Mouse (Mus musculus) intestine, embryonic 14.5 days (tissue): ENCODE measurements around the gene Rac2. TPM values are rescaled to one million over a fixed set of nuclear protein-coding genes. Genes with fewer than 3 reads are reported as not detected.

Experiments
- ATAC-seq: fragments of 200-750 bp; cut with Nextera tagmentation; replicated peaks from 2 replicates; pipeline ENCODE4 v1.8.0; 2017; ENCODE audit warnings: low read depth, moderate number of reproducible peaks, moderate TSS enrichment, moderate library complexity; ENCODE audit not compliant: low FRiP score, low TSS enrichment
- DNase-seq: peaks from one replicate; pipeline ENCODE4 v3.0.0-alpha.2; 2018; ENCODE audit warnings: low spot score
- H3K27ac ChIP-seq: fragments of 300-500 bp; sonication (generic); 2 replicates; pipeline ENCODE4 v1.5.1; 2014; ENCODE audit warnings: low read depth, mild to moderate bottlenecking, control low read depth
- H3K27me3 ChIP-seq: fragments of 300-500 bp; sonication (generic); replicated peaks from 2 replicates; pipeline ENCODE4 v1.6.1; 2014; ENCODE audit warnings: low read length, control low read depth; ENCODE audit not compliant: control insufficient read depth, insufficient read depth
- H3K36me3 ChIP-seq: fragments of 300-500 bp; sonication (generic); 2 replicates; pipeline ENCODE4 v1.6.1; 2014; ENCODE audit warnings: low read length, control low read depth; ENCODE audit not compliant: control insufficient read depth, insufficient read depth
- H3K4me1 ChIP-seq: fragments of 300-500 bp; sonication (generic); replicated peaks from 2 replicates; pipeline ENCODE4 v1.6.1; 2014; ENCODE audit warnings: low read length, control low read depth, mixed read lengths; ENCODE audit not compliant: control insufficient read depth, insufficient read depth
- H3K4me2 ChIP-seq: fragments of 300-500 bp; sonication (generic); 2 replicates; pipeline ENCODE4 v1.6.1; 2014; ENCODE audit warnings: low read length
- H3K4me3 ChIP-seq: fragments of 300-500 bp; sonication (generic); 2 replicates; pipeline ENCODE4 v1.5.1; 2014; ENCODE audit warnings: low read depth, low read length, control low read depth, mixed read lengths
- H3K9ac ChIP-seq: fragments of 300-500 bp; sonication (generic); 2 replicates; pipeline ENCODE4 v1.6.1; 2014; ENCODE audit warnings: mild to moderate bottlenecking, low read length
- H3K9me3 ChIP-seq: fragments of 300-500 bp; sonication (generic); 2 replicates; pipeline ENCODE4 v1.6.1; 2016; ENCODE audit warnings: low read length, control low read depth; ENCODE audit not compliant: control insufficient read depth
- WGBS: fragments of 180-500 bp; shearing (Covaris S2); extraction: QIAGEN DNeasy Blood & Tissue Kit; methylation state at CpG from one replicate; pipeline ENCODE4 v1.1.7; 2014; 5-methylcytosine and 5-hydroxymethylcytosine counted together
- polyA plus RNA-seq: library from polyadenylated mRNA; unstranded; fragments of >200 nt; fragmentation: Nextera tagmentation; extraction: Ambion mirVana; gene quantifications from 2 replicates; pipeline ENCODE4 v1.2.1, GENCODE M21; 2014

Rac2 gene
- polyA plus RNA-seq, 1 experiment from 2014 or later = 16.7 TPM

DNA sequence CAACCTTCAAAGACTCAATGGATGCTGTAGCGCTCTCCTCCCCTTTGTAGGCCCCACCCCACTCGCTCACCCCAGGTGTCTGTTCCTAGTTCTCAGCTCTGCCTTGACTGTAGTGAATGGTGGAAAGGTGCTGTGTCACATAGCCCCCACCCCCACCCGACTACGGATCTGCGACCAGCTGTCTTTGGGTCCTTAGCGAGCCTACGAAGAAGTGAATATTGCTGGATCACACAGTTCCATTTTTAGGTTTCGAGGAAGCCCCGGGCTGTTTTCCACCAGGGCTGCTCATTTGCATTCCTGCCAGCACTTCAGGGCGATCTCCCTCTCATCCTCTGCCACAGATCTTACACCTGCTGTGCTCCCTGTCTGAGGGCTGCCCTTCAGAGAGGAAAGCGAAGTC lies 10.8 kb upstream of the Rac2 start:
- WGBS = 22% methylated on average over 11 of the region's 11 CpGs
- Histone ChIP-seq H3K27me3 (no peaks in the 10 kb centered on the region), H3K4me1 (peaks cover 6% of the 10 kb centered on the region), H3K4me2 (no peak overlapping the region), H3K4me3 (no peak overlapping the region), H3K36me3 (no peaks in the 10 kb centered on the region), H3K9ac (no peak overlapping the region), H3K9me3 (0 out of 2 replicates have a peak, but pooled peaks cover 4% of the 10 kb centered on the region), H3K27ac (no peak overlapping the region)
- no peak for ATAC-seq
- DNase-seq = no peak

DNA sequence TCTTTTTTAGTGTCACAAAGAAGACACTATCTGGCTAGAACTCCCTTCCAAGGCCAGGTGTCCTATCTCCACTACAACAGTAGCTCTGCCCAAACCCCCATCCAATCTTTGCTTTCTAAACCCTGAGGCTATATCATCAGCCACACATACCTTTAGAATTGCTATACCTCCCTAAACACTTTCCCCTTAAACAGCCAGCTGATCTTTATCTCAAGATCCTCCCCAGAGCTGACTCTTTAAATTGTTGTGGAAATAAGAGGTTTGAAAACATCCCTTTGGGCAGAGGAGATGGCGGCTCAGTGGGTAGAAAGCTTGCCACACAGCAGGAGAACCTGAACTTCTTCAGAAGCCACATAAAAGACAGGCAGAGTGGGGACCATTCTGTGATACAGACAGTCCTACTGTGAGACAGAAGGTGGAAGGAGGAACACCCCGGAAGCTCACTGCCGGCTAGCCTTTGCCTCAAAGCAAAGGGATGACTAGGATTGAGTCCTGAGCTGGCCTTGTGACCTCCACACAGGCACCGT lies 3.8 kb upstream of the Rac2 start:
- ATAC-seq = no peak
- Histone ChIP-seq H3K27me3 (no peaks in the 10 kb centered on the region), H3K4me1 (peaks cover 6% of the 10 kb centered on the region), H3K9ac (no peak overlapping the region), H3K27ac (no peak overlapping the region), H3K9me3 (no peaks in the 10 kb centered on the region), H3K4me2 (no peak overlapping the region), H3K36me3 (no peaks in the 10 kb centered on the region), H3K4me3 (no peak overlapping the region)
- DNase-seq = no peak
- 69% methylated on average over 4 of the region's 4 CpGs for WGBS

- no peak overlapping the region for H3K4me2 ChIP-seq
- no peak overlapping the region for H3K27ac ChIP-seq
- H3K4me3 ChIP-seq = no peak overlapping the region
- H3K36me3 ChIP-seq = no peaks in the 10 kb centered on the region
- no peaks in the 10 kb centered on the region for H3K9me3 ChIP-seq
- H3K27me3 ChIP-seq = no peaks in the 10 kb centered on the region
- WGBS = 96% methylated on average over 5 of the region's 5 CpGs
- no peak overlapping the region for H3K9ac ChIP-seq
- DNase-seq (no peak), ATAC-seq (no peak)
- no peaks in the 10 kb centered on the region for H3K4me1 ChIP-seq
Observed at GRCm38 (mm10) chr15:78572270-78572600, 348 bp downstream of the Rac2 start.

- DNase-seq (no peak), ATAC-seq (no peak)
- Histone ChIP-seq H3K9ac (no peak overlapping the region), H3K27ac (no peak overlapping the region), H3K4me1 (no peaks in the 10 kb centered on the region), H3K4me3 (no peak overlapping the region), H3K4me2 (no peak overlapping the region), H3K27me3 (no peaks in the 10 kb centered on the region), H3K36me3 (no peaks in the 10 kb centered on the region), H3K9me3 (no peaks in the 10 kb centered on the region)
- 42% methylated on average over 16 of the region's 16 CpGs for WGBS
Observed at GRCm38 (mm10) chr15:78571554-78572269, 871 bp downstream of the Rac2 start.

DNA sequence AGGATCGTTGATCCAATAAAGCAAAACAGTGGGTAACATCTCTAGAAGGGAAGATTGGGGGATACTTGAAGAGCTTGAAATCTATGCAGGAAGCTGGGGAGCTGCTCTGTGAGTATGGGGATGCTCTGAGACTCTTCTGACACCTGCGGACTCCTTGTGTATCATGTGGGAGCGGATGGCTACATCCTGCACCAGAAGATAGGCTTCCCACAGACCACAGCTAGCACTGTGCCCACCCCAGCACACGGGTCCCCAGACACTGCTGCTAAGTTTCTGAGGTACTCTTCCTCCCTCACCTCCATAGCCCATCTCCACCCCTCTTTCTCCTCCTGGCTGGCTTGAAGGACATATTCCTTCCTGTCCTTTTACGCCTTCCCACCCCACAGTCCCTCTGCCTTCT lies 2.4 kb downstream of the Rac2 start:
- DNase-seq = no peak
- Histone ChIP-seq H3K36me3 (no peaks in the 10 kb centered on the region), H3K27me3 (no peaks in the 10 kb centered on the region), H3K4me3 (no peak overlapping the region), H3K4me1 (no peaks in the 10 kb centered on the region), H3K4me2 (no peak overlapping the region), H3K9me3 (no peaks in the 10 kb centered on the region), H3K27ac (no peak overlapping the region), H3K9ac (no peak overlapping the region)
- 93% methylated on average over 5 of the region's 5 CpGs for WGBS
- no peak for ATAC-seq

- Histone ChIP-seq H3K36me3 (no peaks in the 10 kb centered on the region), H3K9me3 (no peaks in the 10 kb centered on the region), H3K4me2 (no peak overlapping the region), H3K27ac (no peak overlapping the region), H3K9ac (no peak overlapping the region), H3K4me3 (no peak overlapping the region), H3K4me1 (no peaks in the 10 kb centered on the region), H3K27me3 (no peaks in the 10 kb centered on the region)
- ATAC-seq = no peak
- no peak for DNase-seq
- 66% methylated on average over 9 of the region's 9 CpGs for whole genome bisulfite sequencing
Observed at GRCm38 (mm10) chr15:78567608-78568120, 4.9 kb downstream of the Rac2 start.

DNA sequence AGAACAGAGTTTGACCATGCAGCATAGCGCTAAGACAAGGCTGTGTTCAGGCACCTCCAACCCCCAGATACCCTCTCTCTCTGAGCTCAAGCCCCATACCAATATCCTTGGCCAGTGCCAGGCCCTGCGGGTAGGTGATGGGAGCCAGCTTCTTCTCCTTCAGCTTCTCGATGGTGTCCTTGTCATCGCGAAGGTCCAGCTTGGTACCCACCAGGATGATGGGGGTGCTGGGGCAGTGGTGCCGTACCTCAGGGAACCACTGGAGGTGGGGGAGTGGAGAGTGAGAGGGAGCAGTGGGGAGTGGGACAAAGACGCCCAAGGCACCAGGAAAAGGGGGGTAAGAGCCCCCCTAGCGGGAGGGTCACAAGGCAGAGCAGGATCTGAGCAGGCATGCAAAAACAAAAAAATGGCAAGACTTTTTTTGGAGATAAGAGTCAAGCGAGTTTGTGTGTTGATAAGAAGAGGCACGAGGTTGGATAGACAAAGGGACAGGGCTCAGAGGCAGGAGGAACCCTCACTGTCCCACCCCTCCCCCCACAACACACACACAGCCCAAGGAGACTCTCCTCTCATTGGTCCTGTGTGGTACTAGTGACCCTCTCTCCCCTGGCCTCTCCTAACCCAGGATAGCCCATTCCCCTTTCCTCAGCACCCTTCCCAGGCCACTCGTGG lies 7.7 kb downstream of the Rac2 start:
- no peak overlapping the region for H3K27ac ChIP-seq
- no peaks in the 10 kb centered on the region for H3K9me3 ChIP-seq
- H3K36me3 ChIP-seq = no peaks in the 10 kb centered on the region
- no peaks in the 10 kb centered on the region for H3K4me1 ChIP-seq
- H3K27me3 ChIP-seq = no peaks in the 10 kb centered on the region
- no peak overlapping the region for H3K9ac ChIP-seq
- WGBS = 65% methylated on average over 11 of the region's 11 CpGs
- no peak overlapping the region for H3K4me3 ChIP-seq
- no peak for ATAC-seq
- no peak overlapping the region for H3K4me2 ChIP-seq
- no peak for DNase-seq

- DNase-seq = no peak
Observed at GRCm38 (mm10) chr15:78563937-78564336, 8.6 kb downstream of the Rac2 start.

More at GRCm38 (mm10) chr15:78563937-78564336, 8.6 kb downstream of the Rac2 start:
- H3K36me3 ChIP-seq = no peaks in the 10 kb centered on the region
- H3K4me3 ChIP-seq = no peak overlapping the region
- 75% methylated on average over 5 of the region's 5 CpGs for WGBS
- no peaks in the 10 kb centered on the region for H3K27me3 ChIP-seq
- H3K4me2 ChIP-seq = no peak overlapping the region
- ATAC-seq = no peak
- H3K9me3 ChIP-seq = no peaks in the 10 kb centered on the region
- no peak overlapping the region for H3K9ac ChIP-seq
- no peak overlapping the region for H3K27ac ChIP-seq
- no peaks in the 10 kb centered on the region for H3K4me1 ChIP-seq
